Mouse (Mus musculus): ENCODE measurements around the gene Gad1. TPM values are rescaled to one million over a fixed set of nuclear protein-coding genes. Genes with fewer than 3 reads are reported as not detected.

The Gad1 gene
- polyA plus RNA-seq, 1 experiment, result 7.2 TPM

GRCm38 (mm10) chr2:70614745-70615351 lies 62.0 kb downstream of the Gad1 start:
- H3K9me3 ChIP-seq (replicated peaks; ENCODE audit: control insufficient read depth, insufficient read depth, low read length, poor library complexity, severe bottlenecking), result no peaks in the 10 kb centered on the region; the same call in 1 of the 2 replicates
- TF ChIP-seq EP300 (IDR thresholded peaks at IDR 0.05; ENCODE audit: insufficient read depth, low read depth, low read length) (no peak), POLR2A (IDR thresholded peaks at IDR 0.05; ENCODE audit: insufficient read depth, low read length) (no peak), CTCF (IDR thresholded peaks at IDR 0.05; ENCODE audit: low read depth, low read length) (no peak)
- no peaks in the 10 kb centered on the region for H3K36me3 ChIP-seq (ENCODE audit: control insufficient read depth, insufficient read depth, low read length, poor library complexity, severe bottlenecking)

GRCm38 (mm10) chr2:70616076-70616475 lies 63.2 kb downstream of the Gad1 start:
- no peaks in the 10 kb centered on the region for H3K27me3 ChIP-seq (ENCODE audit: control insufficient read depth, insufficient read depth, low read length, poor library complexity, severe bottlenecking)
- H3K27ac ChIP-seq (ENCODE audit: insufficient read depth, low read length), result no peak overlapping the region
- peaks cover 7% of the 10 kb centered on the region for H3K4me1 ChIP-seq (ENCODE audit: control insufficient read depth, insufficient read depth, low read length)
- H3K9ac ChIP-seq (ENCODE audit: low read depth, poor library complexity, severe bottlenecking), result no peak overlapping the region
- H3K36me3 ChIP-seq (ENCODE audit: control insufficient read depth, insufficient read depth, low read length, poor library complexity, severe bottlenecking), result no peaks in the 10 kb centered on the region
- TF ChIP-seq EP300 (IDR thresholded peaks at IDR 0.05; ENCODE audit: insufficient read depth, low read depth, low read length), result no peak
- no peak for TF ChIP-seq POLR2A (IDR thresholded peaks at IDR 0.05; ENCODE audit: insufficient read depth, low read length)
- TF ChIP-seq CTCF (IDR thresholded peaks at IDR 0.05; ENCODE audit: low read depth, low read length), result no peak
- H3K9me3 ChIP-seq (replicated peaks; ENCODE audit: control insufficient read depth, insufficient read depth, low read length, poor library complexity, severe bottlenecking), result no peaks in the 10 kb centered on the region; the same call in 1 of the 2 replicates
- no peak overlapping the region for H3K4me3 ChIP-seq (ENCODE audit: low read depth, low read length)

More at GRCm38 (mm10) chr2:70614745-70615351, 62.0 kb downstream of the Gad1 start:
- no peaks in the 10 kb centered on the region for H3K27me3 ChIP-seq (ENCODE audit: control insufficient read depth, insufficient read depth, low read length, poor library complexity, severe bottlenecking)
- H3K4me3 ChIP-seq (ENCODE audit: low read depth, low read length), result no peak overlapping the region
- H3K4me1 ChIP-seq (ENCODE audit: control insufficient read depth, insufficient read depth, low read length), result peaks cover 7% of the 10 kb centered on the region
- H3K9ac ChIP-seq (ENCODE audit: low read depth, poor library complexity, severe bottlenecking), result no peak overlapping the region
- no peak overlapping the region for H3K27ac ChIP-seq (ENCODE audit: insufficient read depth, low read length)

GRCm38 (mm10) chr2:70616617-70617016 lies 63.7 kb downstream of the Gad1 start:
- TF ChIP-seq CTCF (IDR thresholded peaks at IDR 0.05; ENCODE audit: low read depth, low read length), result no peak
- TF ChIP-seq EP300 (IDR thresholded peaks at IDR 0.05; ENCODE audit: insufficient read depth, low read depth, low read length), result no peak
- no peak for TF ChIP-seq POLR2A (IDR thresholded peaks at IDR 0.05; ENCODE audit: insufficient read depth, low read length)
- no peaks in the 10 kb centered on the region for H3K36me3 ChIP-seq (ENCODE audit: control insufficient read depth, insufficient read depth, low read length, poor library complexity, severe bottlenecking)
- H3K27me3 ChIP-seq (ENCODE audit: control insufficient read depth, insufficient read depth, low read length, poor library complexity, severe bottlenecking), result no peaks in the 10 kb centered on the region
- H3K27ac ChIP-seq (ENCODE audit: insufficient read depth, low read length), result no peak overlapping the region
- no peak overlapping the region for H3K4me3 ChIP-seq (ENCODE audit: low read depth, low read length)
- H3K4me1 ChIP-seq (ENCODE audit: control insufficient read depth, insufficient read depth, low read length), result peaks cover 7% of the 10 kb centered on the region
- no peak overlapping the region for H3K9ac ChIP-seq (ENCODE audit: low read depth, poor library complexity, severe bottlenecking)
- no peaks in the 10 kb centered on the region; the same call in 1 of the 2 replicates for H3K9me3 ChIP-seq (replicated peaks; ENCODE audit: control insufficient read depth, insufficient read depth, low read length, poor library complexity, severe bottlenecking)

DNA sequence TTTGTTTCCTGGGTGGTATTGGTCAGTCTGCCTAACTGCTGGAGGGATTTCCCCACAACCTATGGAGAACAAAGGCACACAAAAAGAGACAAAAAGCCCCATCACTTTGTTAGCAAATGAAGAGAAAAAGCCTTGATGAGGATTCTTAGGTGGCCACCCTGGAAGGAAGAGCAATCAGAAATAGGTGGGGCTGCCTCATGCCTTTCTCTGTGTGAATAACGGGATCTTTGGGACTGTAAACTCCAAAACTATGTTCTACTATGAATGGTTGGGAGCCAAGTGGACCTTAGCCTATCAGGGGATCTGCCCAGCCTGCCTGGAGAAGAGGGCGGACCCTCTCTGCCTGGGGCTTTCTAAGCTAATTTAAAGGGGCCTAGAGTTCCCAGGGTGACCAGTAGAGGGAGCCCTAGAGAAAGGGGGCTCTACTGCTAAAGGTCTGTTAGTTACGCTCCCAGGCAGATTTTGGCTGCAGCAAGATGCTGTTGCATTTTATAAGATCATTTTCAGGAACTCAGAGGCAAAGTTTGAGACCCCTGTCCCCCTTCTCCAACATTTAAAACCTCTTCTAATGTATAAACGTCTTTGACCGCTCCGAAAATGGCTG lies 66.5 kb downstream of the Gad1 start:
- H3K36me3 ChIP-seq (ENCODE audit: control insufficient read depth, insufficient read depth, low read length, poor library complexity, severe bottlenecking), result no peaks in the 10 kb centered on the region
- peak overlapping the region; percentile 66; the same call in 1 of the 2 replicates for H3K27ac ChIP-seq (ENCODE audit: insufficient read depth, low read length)
- TF ChIP-seq EP300 (IDR thresholded peaks at IDR 0.05; ENCODE audit: insufficient read depth, low read depth, low read length), result no peak
- TF ChIP-seq POLR2A (IDR thresholded peaks at IDR 0.05; ENCODE audit: insufficient read depth, low read length), result no peak
- TF ChIP-seq CTCF (IDR thresholded peaks at IDR 0.05; ENCODE audit: low read depth, low read length), result peak; percentile 35

DNA sequence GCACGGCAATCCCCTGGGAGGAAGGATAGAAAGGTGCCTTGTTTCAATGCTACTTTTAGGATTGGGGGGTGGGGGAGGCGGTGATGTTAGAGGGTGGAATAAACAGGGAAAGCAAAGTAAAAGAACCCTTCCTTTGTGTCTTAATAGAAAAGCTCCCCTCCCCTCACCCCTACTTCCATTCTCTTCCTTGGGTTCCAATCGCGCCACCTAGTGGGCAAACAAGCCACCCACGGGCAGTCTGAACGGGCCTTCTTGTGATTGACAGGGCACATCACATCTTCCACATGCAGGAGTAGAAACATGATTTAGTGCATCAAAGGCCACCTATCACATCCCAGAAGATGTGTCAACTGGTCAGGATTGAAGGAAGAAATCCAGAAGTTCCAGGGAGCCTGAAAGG lies 67.4 kb downstream of the Gad1 start:
- H3K36me3 ChIP-seq (ENCODE audit: control insufficient read depth, insufficient read depth, low read length, poor library complexity, severe bottlenecking), result no peaks in the 10 kb centered on the region
- H3K4me1 ChIP-seq (ENCODE audit: control insufficient read depth, insufficient read depth, low read length), result peaks cover 7% of the 10 kb centered on the region
- no peak for TF ChIP-seq EP300 (IDR thresholded peaks at IDR 0.05; ENCODE audit: insufficient read depth, low read depth, low read length)
- no peak for TF ChIP-seq POLR2A (IDR thresholded peaks at IDR 0.05; ENCODE audit: insufficient read depth, low read length)
- TF ChIP-seq CTCF (IDR thresholded peaks at IDR 0.05; ENCODE audit: low read depth, low read length), result peak; percentile 87
- H3K27ac ChIP-seq (ENCODE audit: insufficient read depth, low read length), result peak overlapping the region; percentile 66; the same call in 1 of the 2 replicates
- H3K9ac ChIP-seq (ENCODE audit: low read depth, poor library complexity, severe bottlenecking), result no peak overlapping the region
- no peaks in the 10 kb centered on the region for H3K27me3 ChIP-seq (ENCODE audit: control insufficient read depth, insufficient read depth, low read length, poor library complexity, severe bottlenecking)
- no peak overlapping the region for H3K4me3 ChIP-seq (ENCODE audit: low read depth, low read length)
- H3K9me3 ChIP-seq (replicated peaks; ENCODE audit: control insufficient read depth, insufficient read depth, low read length, poor library complexity, severe bottlenecking), result no peaks in the 10 kb centered on the region

More for the DNA sequence above, 66.5 kb downstream of the Gad1 start:
- Histone ChIP-seq H3K9ac (ENCODE audit: low read depth, poor library complexity, severe bottlenecking) (no peak overlapping the region), H3K4me1 (ENCODE audit: control insufficient read depth, insufficient read depth, low read length) (peaks cover 7% of the 10 kb centered on the region), H3K9me3 (replicated peaks; ENCODE audit: control insufficient read depth, insufficient read depth, low read length, poor library complexity, severe bottlenecking) (no peaks in the 10 kb centered on the region), H3K4me3 (ENCODE audit: low read depth, low read length) (no peak overlapping the region), H3K27me3 (ENCODE audit: control insufficient read depth, insufficient read depth, low read length, poor library complexity, severe bottlenecking) (no peaks in the 10 kb centered on the region)

- Histone ChIP-seq H3K4me1 (ENCODE audit: control insufficient read depth, insufficient read depth, low read length) (peaks cover 3% of the 10 kb centered on the region), H3K27me3 (ENCODE audit: control insufficient read depth, insufficient read depth, low read length, poor library complexity, severe bottlenecking) (no peaks in the 10 kb centered on the region), H3K9ac (ENCODE audit: low read depth, poor library complexity, severe bottlenecking) (no peak overlapping the region), H3K9me3 (replicated peaks; ENCODE audit: control insufficient read depth, insufficient read depth, low read length, poor library complexity, severe bottlenecking) (no peaks in the 10 kb centered on the region), H3K27ac (ENCODE audit: insufficient read depth, low read length) (no peak overlapping the region), H3K36me3 (ENCODE audit: control insufficient read depth, insufficient read depth, low read length, poor library complexity, severe bottlenecking) (no peaks in the 10 kb centered on the region), H3K4me3 (ENCODE audit: low read depth, low read length) (no peak overlapping the region)
- TF ChIP-seq CTCF (IDR thresholded peaks at IDR 0.05; ENCODE audit: low read depth, low read length) (no peak), EP300 (IDR thresholded peaks at IDR 0.05; ENCODE audit: insufficient read depth, low read depth, low read length) (no peak), POLR2A (IDR thresholded peaks at IDR 0.05; ENCODE audit: insufficient read depth, low read length) (no peak)
Measured at GRCm38 (mm10) chr2:70622244-70622643, 69.4 kb downstream of the Gad1 start.
